Mouse (Mus musculus): Measurements from ENCODE around the gene Hoxd12. TPM values are rescaled to one million over a fixed set of nuclear protein-coding genes. Genes with fewer than 3 reads are reported as not detected.
A peak's percentile ranks its signal among the peaks of the same experiment; 100 is the strongest.

Hoxd12 gene
- total and polyA plus RNA-seq, 3 experiments, result not detected

GRCm38 (mm10) chr2:74660421-74661375, 14.1 kb upstream of the Hoxd12 start:
- H3K36me3 ChIP-seq (ENCODE audit: control insufficient read depth in 1 of 2, insufficient read depth in 2 of 2, low read length in 2 of 2), result no peaks in the 10 kb centered on the region
- no peak overlapping the region for H3K4me3 ChIP-seq (ENCODE audit: control insufficient read depth in 1 of 2, insufficient read depth in 1 of 2, low read depth in 2 of 2, low read length in 2 of 2)
- H3K27me3 ChIP-seq (ENCODE audit: control insufficient read depth in 1 of 2, insufficient read depth in 2 of 2, low read length in 2 of 2), result no peaks in the 10 kb centered on the region
- H3K9ac ChIP-seq (ENCODE audit: control insufficient read depth, low read depth, low read length, poor library complexity, severe bottlenecking), result no peak overlapping the region
- TF ChIP-seq UBTF (IDR thresholded peaks at IDR 0.05; ENCODE audit: borderline replicate concordance, insufficient read depth, low read depth, low read length) (no peak), MEF2A (IDR thresholded peaks at IDR 0.05; ENCODE audit: extremely low read depth, insufficient replicate concordance, low read depth, low read length, poor library complexity, severe bottlenecking) (no peak), ETS1 (IDR thresholded peaks at IDR 0.05; ENCODE audit: low read depth, low read length) (no peak), POLR2AphosphoS5 (IDR thresholded peaks at IDR 0.05; ENCODE audit: borderline replicate concordance, low read depth, low read length) (no peak), ZNF384 (IDR thresholded peaks at IDR 0.05; ENCODE audit: low read depth, low read length) (no peak), TCF12 (IDR thresholded peaks at IDR 0.05; ENCODE audit: low read depth, low read length) (no peak), GABPA (IDR thresholded peaks at IDR 0.05; ENCODE audit: low read depth, low read length) (no peak), ZKSCAN1 (IDR thresholded peaks at IDR 0.05; ENCODE audit: low read depth, low read length) (no peak), RAD21 (IDR thresholded peaks at IDR 0.05; ENCODE audit: low read depth, low read length) (no peak)
- no peaks in the 10 kb centered on the region for H3K79me2 ChIP-seq (ENCODE audit: control insufficient read depth, insufficient read depth, low read length, poor library complexity)
- H3K27ac ChIP-seq (ENCODE audit: control insufficient read depth, low read depth, low read length), result no peak overlapping the region
- DNase-seq (ENCODE audit: low read depth, low spot score), result no peak
- no peaks in the 10 kb centered on the region for H3K4me1 ChIP-seq (ENCODE audit: control insufficient read depth in 1 of 2, insufficient read depth in 2 of 2, low read length in 2 of 2)
- H3K9me3 ChIP-seq (replicated peaks; ENCODE audit: insufficient read depth, low read length), result no peaks in the 10 kb centered on the region

- Histone ChIP-seq H3K36me3 (ENCODE audit: control insufficient read depth in 1 of 2, insufficient read depth in 2 of 2, low read length in 2 of 2) (no peaks in the 10 kb centered on the region), H3K9me3 (replicated peaks; ENCODE audit: insufficient read depth, low read length) (no peaks in the 10 kb centered on the region), H3K4me1 (ENCODE audit: control insufficient read depth in 1 of 2, insufficient read depth in 2 of 2, low read length in 2 of 2) (no peaks in the 10 kb centered on the region), H3K4me3 (ENCODE audit: control insufficient read depth in 1 of 2, insufficient read depth in 1 of 2, low read depth in 2 of 2, low read length in 2 of 2) (no peak overlapping the region), H3K27ac (ENCODE audit: control insufficient read depth, low read depth, low read length) (no peak overlapping the region), H3K79me2 (ENCODE audit: control insufficient read depth, insufficient read depth, low read length, poor library complexity) (no peaks in the 10 kb centered on the region), H3K9ac (ENCODE audit: control insufficient read depth, low read depth, low read length, poor library complexity, severe bottlenecking) (no peak overlapping the region), H3K27me3 (ENCODE audit: control insufficient read depth in 1 of 2, insufficient read depth in 2 of 2, low read length in 2 of 2) (no peaks in the 10 kb centered on the region)
- DNase-seq (ENCODE audit: low read depth, low spot score), result peak; percentile 52
- TF ChIP-seq POLR2AphosphoS5 (IDR thresholded peaks at IDR 0.05; ENCODE audit: borderline replicate concordance, low read depth, low read length) (no peak), USF1 (IDR thresholded peaks at IDR 0.05; ENCODE audit: low read depth, low read length) (no peak), MAFK (IDR thresholded peaks at IDR 0.05; ENCODE audit: borderline replicate concordance, low read depth, low read length) (no peak), MEF2A (IDR thresholded peaks at IDR 0.05; ENCODE audit: extremely low read depth, insufficient replicate concordance, low read depth, low read length, poor library complexity, severe bottlenecking) (no peak), NRF1 (IDR thresholded peaks at IDR 0.05; ENCODE audit: insufficient read depth, low read depth, low read length, poor library complexity, severe bottlenecking) (no peak), RAD21 (IDR thresholded peaks at IDR 0.05; ENCODE audit: low read depth, low read length) (peak; percentile 91), MYC (IDR thresholded peaks at IDR 0.05; ENCODE audit: low read depth, low read length) (no peak), ZKSCAN1 (IDR thresholded peaks at IDR 0.05; ENCODE audit: low read depth, low read length) (no peak), CHD1 (IDR thresholded peaks at IDR 0.05; ENCODE audit: low read depth, low read length) (no peak), TCF12 (IDR thresholded peaks at IDR 0.05; ENCODE audit: low read depth, low read length) (no peak), RCOR1 (IDR thresholded peaks at IDR 0.05; ENCODE audit: low read depth, low read length) (no peak), MXI1 (IDR thresholded peaks at IDR 0.05; ENCODE audit: low read depth, low read length) (no peak), E2F4 (IDR thresholded peaks at IDR 0.05; ENCODE audit: borderline replicate concordance, low read depth, low read length) (no peak), SMC3 (IDR thresholded peaks at IDR 0.05; ENCODE audit: low read depth, low read length) (peak; percentile 83), GATA1 (IDR thresholded peaks at IDR 0.05; ENCODE audit: low read depth, low read length) (no peak), KAT2A (conservative IDR thresholded peaks at IDR 0.05; ENCODE audit: low read depth, low read length) (no peak), NELFE (IDR thresholded peaks at IDR 0.05; ENCODE audit: low read depth, low read length) (no peak), USF2 (IDR thresholded peaks at IDR 0.05; ENCODE audit: borderline replicate concordance in 1 of 2, insufficient read depth in 1 of 2, low read depth in 1 of 2, low read length in 2 of 2) (no peak), POLR2A (IDR thresholded peaks at IDR 0.05; ENCODE audit: control insufficient read depth in 1 of 2, insufficient read depth in 1 of 2, low read depth in 1 of 2, low read length in 2 of 2, poor library complexity in 1 of 2) (no peak), EP300 (IDR thresholded peaks at IDR 0.05; ENCODE audit: low read depth in 1 of 2, low read length in 2 of 2) (no peak), CTCF (IDR thresholded peaks at IDR 0.05 in 2 of 3, conservative IDR thresholded peaks at IDR 0.05 in 1 of 3; ENCODE audit: control insufficient read depth in 1 of 3, insufficient read depth in 1 of 3, low read depth in 2 of 3, low read length in 3 of 3, poor library complexity in 1 of 3, severe bottlenecking in 1 of 3) (peak; percentile 30 to 78 (median 75); a peak in 5 of 6 replicates), POLR2AphosphoS2 (IDR thresholded peaks at IDR 0.05; ENCODE audit: low read length) (no peak), SIN3A (IDR thresholded peaks at IDR 0.05; ENCODE audit: low read length) (no peak), UBTF (IDR thresholded peaks at IDR 0.05; ENCODE audit: borderline replicate concordance, insufficient read depth, low read depth, low read length) (no peak), TAL1 (IDR thresholded peaks at IDR 0.05; ENCODE audit: low read length) (no peak)
These were observed 13.1 kb upstream of the Hoxd12 start for GRCm38 (mm10) chr2:74661685-74662084.
